8 mouse cellular contexts compared by ENCODE assay signal in genomic region chr15:98831684-98832035, GRCm38 (mm10). TPM values are rescaled to one million over a fixed set of nuclear protein-coding genes. Genes with fewer than 3 reads are reported as not detected.
A peak's percentile ranks its signal among the peaks of the same experiment; 100 is the strongest.
DNase-seq lines count a peak whose midpoint lies in the region; ATAC-seq and TF ChIP-seq lines count a peak whose summit lies in the region.

No protein-coding gene starts in this region.

- no peaks in the 10 kb centered on the region for H3K9me3 ChIP-seq in limb, embryonic 12.5 days

- DNase-seq in lung, adult 2 months: no peak
- no peak for DNase-seq in lung, postnatal 10 days
- DNase-seq in frontal cortex, adult 2 months (ENCODE audit: extremely low spot score in 1 of 2, low spot score in 1 of 2): no peak
- DNase-seq in adrenal gland, postnatal 36 days: no peak
- no peak for DNase-seq in urinary bladder, postnatal 25 days (ENCODE audit: low spot score)

- peak overlapping the region; percentile 63 for H3K4me2 ChIP-seq in limb, embryonic 12.5 days

- no peaks in the 10 kb centered on the region for H3K27me3 ChIP-seq in limb, embryonic 12.5 days

- peak overlapping the region; percentile 90 for H3K27ac ChIP-seq in embryonic fibroblast, embryonic 13.5 days (ENCODE audit: insufficient read depth, low read length)
- H3K27ac ChIP-seq in limb, embryonic 12.5 days: peak overlapping the region; percentile 92

- 0 out of 2 replicates have a peak overlapping the region, but pooled peaks have one; percentile 40 for H3K9ac ChIP-seq in limb, embryonic 12.5 days (replicated peaks)

- peaks cover 2% of the 10 kb centered on the region; the same call in 1 of the 2 replicates for H3K4me1 ChIP-seq in lung, adult 2 months (ENCODE audit: control insufficient read depth, insufficient read depth, low read length)
- H3K4me1 ChIP-seq in embryonic fibroblast, embryonic 13.5 days (ENCODE audit: control insufficient read depth, insufficient read depth, low read length): no peaks in the 10 kb centered on the region
- peaks cover 10% of the 10 kb centered on the region for H3K4me1 ChIP-seq in limb, embryonic 12.5 days (replicated peaks)

- WGBS in lung, adult 2 months: 5% methylated on average over 9 of the region's 9 CpGs
- WGBS in limb, embryonic 12.5 days: 13% methylated on average over 9 of the region's 9 CpGs

- H3K36me3 ChIP-seq in limb, embryonic 12.5 days: peaks cover 56% of the 10 kb centered on the region

- no peak for TF ChIP-seq POLR2A in lung, adult 2 months (IDR thresholded peaks at IDR 0.05; ENCODE audit: borderline replicate concordance, extremely low read depth, low read depth, low read length)
- no peak for TF ChIP-seq POLR2A in embryonic fibroblast, embryonic 13.5 days (IDR thresholded peaks at IDR 0.05; ENCODE audit: low read depth, low read length)

- ATAC-seq in limb, embryonic 12.5 days (ENCODE audit: insufficient number of reproducible peaks, insufficient read depth, low FRiP score, low TSS enrichment, low read depth): peak; percentile 21; the same call in 1 of the 2 replicates
- peak; percentile 51 for ATAC-seq in neutrophil, adult 5-6 weeks (ENCODE audit: extremely low read depth, insufficient number of reproducible peaks, low FRiP score, poor library complexity, severe bottlenecking)

- no peak for TF ChIP-seq CTCF in lung, adult 2 months (IDR thresholded peaks at IDR 0.05; ENCODE audit: insufficient read depth, low read length)
- TF ChIP-seq CTCF in embryonic fibroblast, embryonic 13.5 days (IDR thresholded peaks at IDR 0.05; ENCODE audit: borderline replicate concordance, insufficient read depth, low read length): no peak

- peak overlapping the region; percentile 43 for H3K4me3 ChIP-seq in lung, adult 2 months (replicated peaks; ENCODE audit: extremely low read depth, low read depth, low read length)
- H3K4me3 ChIP-seq in embryonic fibroblast, embryonic 13.5 days (ENCODE audit: insufficient read depth, low read length): peak overlapping the region; percentile 8; the same call in 1 of the 2 replicates
- peak overlapping the region; percentile 70 for H3K4me3 ChIP-seq in limb, embryonic 12.5 days (replicated peaks)

RNA-seq across cellular contexts. Expression of gene Prkag1, which starts 0.3 kb away (rescaled TPM):
- polyA plus RNA-seq in lung, adult 2 months (2012; rRNA removed): 51.0 and 62.8 TPM in 2 replicates
- 94.2 and 101 TPM in 2 replicates for polyA plus RNA-seq in embryonic fibroblast, embryonic 13.5 days (2011; ENCODE audit: insufficient read length, low read depth, missing spikeins)
- 81.4 and 88.4 TPM in 2 replicates for polyA plus RNA-seq in limb, embryonic 12.5 days (2016; fragmentation: Nextera tagmentation; extraction: Ambion mirVana)
- total RNA-seq in neutrophil, adult 5-6 weeks (2017): 107 and 111 TPM in 2 replicates
- polyA plus RNA-seq in frontal cortex, adult 2 months (2012; rRNA removed): 67.8 and 74.0 TPM in 2 replicates
- total RNA-seq in adrenal gland, postnatal 36 days (2021): 10 to 100 TPM; 68.3 to 87.0 TPM

RNA-seq across cellular contexts. Expression of gene Ddn, which starts 22.4 kb away (rescaled TPM):
- polyA plus RNA-seq in lung, adult 2 months (2012; rRNA removed): 0.21 and 0.31 TPM in 2 replicates
- not detected in 2 replicates for polyA plus RNA-seq in embryonic fibroblast, embryonic 13.5 days (2011; ENCODE audit: insufficient read length, low read depth, missing spikeins)
- polyA plus RNA-seq in limb, embryonic 12.5 days (2016; fragmentation: Nextera tagmentation; extraction: Ambion mirVana): 0.23 TPM in 1 of 2 replicates, not detected in the other
- 0.12 and 0.25 TPM in 2 replicates for total RNA-seq in neutrophil, adult 5-6 weeks (2017)
- 764 and 849 TPM in 2 replicates for polyA plus RNA-seq in frontal cortex, adult 2 months (2012; rRNA removed)
- under 1 TPM; 0.10 to 0.30 TPM for total RNA-seq in adrenal gland, postnatal 36 days (2021)

RNA-seq across cellular contexts. Expression of gene Kmt2d, which starts 39.3 kb away (rescaled TPM):
- polyA plus RNA-seq in lung, adult 2 months (2012; rRNA removed): 24.7 and 36.0 TPM in 2 replicates
- polyA plus RNA-seq in embryonic fibroblast, embryonic 13.5 days (2011; ENCODE audit: insufficient read length, low read depth, missing spikeins): 28.0 and 31.5 TPM in 2 replicates
- 13.0 and 14.4 TPM in 2 replicates for polyA plus RNA-seq in limb, embryonic 12.5 days (2016; fragmentation: Nextera tagmentation; extraction: Ambion mirVana)
- total RNA-seq in neutrophil, adult 5-6 weeks (2017): 95.0 and 109 TPM in 2 replicates
- polyA plus RNA-seq in frontal cortex, adult 2 months (2012; rRNA removed): 47.0 and 48.6 TPM in 2 replicates
- total RNA-seq in adrenal gland, postnatal 36 days (2021): 10 to 100 TPM; 52.1 to 79.5 TPM

RNA-seq across cellular contexts. Expression of gene Wnt1, which starts 42.0 kb away (rescaled TPM):
- not detected in 2 replicates for polyA plus RNA-seq in lung, adult 2 months (2012; rRNA removed)
- not detected in 2 replicates for polyA plus RNA-seq in embryonic fibroblast, embryonic 13.5 days (2011; ENCODE audit: insufficient read length, low read depth, missing spikeins)
- polyA plus RNA-seq in limb, embryonic 12.5 days (2016; fragmentation: Nextera tagmentation; extraction: Ambion mirVana): not detected in 2 replicates
- not detected in 2 replicates for total RNA-seq in neutrophil, adult 5-6 weeks (2017)
- 0.10 and 0.25 TPM in 2 replicates for polyA plus RNA-seq in frontal cortex, adult 2 months (2012; rRNA removed)
- total RNA-seq in adrenal gland, postnatal 36 days (2021): not detected

RNA-seq across cellular contexts. Expression of gene Wnt10b, which starts 53.7 kb away (rescaled TPM):
- 21.8 and 37.4 TPM in 2 replicates for polyA plus RNA-seq in lung, adult 2 months (2012; rRNA removed)
- 1.9 and 5.8 TPM in 2 replicates for polyA plus RNA-seq in embryonic fibroblast, embryonic 13.5 days (2011; ENCODE audit: insufficient read length, low read depth, missing spikeins)
- polyA plus RNA-seq in limb, embryonic 12.5 days (2016; fragmentation: Nextera tagmentation; extraction: Ambion mirVana): 1.5 and 1.7 TPM in 2 replicates
- 0.58 and 0.74 TPM in 2 replicates for total RNA-seq in neutrophil, adult 5-6 weeks (2017)
- polyA plus RNA-seq in frontal cortex, adult 2 months (2012; rRNA removed): 6.3 and 6.8 TPM in 2 replicates
- total RNA-seq in adrenal gland, postnatal 36 days (2021): 1 to 10 TPM; 1.1 to 1.3 TPM

Comparison
In these comparisons a context has a peak if more than half of its experiments do, and no peak if none do; other contexts are left out.
1. H3K4me3 ChIP-seq: peak in every context shown above with its lines; median percentile 70 in limb, embryonic 12.5 days; 43 in lung, adult 2 months; 8 in embryonic fibroblast, embryonic 13.5 days.
2. RNA of gene Ddn, which starts 22.4 kb away (polyA plus RNA-seq): 764 to 849 TPM in frontal cortex, adult 2 months; 0.23 TPM in limb, embryonic 12.5 days, 0.21 to 0.31 TPM in lung, adult 2 months and not detected in embryonic fibroblast, embryonic 13.5 days; every median in the first group is over 100 times any median in the second.